Mouse (Mus musculus) frontal cortex, adult 2 months (tissue): ENCODE data around the gene Timd4. TPM values are rescaled to one million over a fixed set of nuclear protein-coding genes. Genes with fewer than 3 reads are reported as not detected.

ENCODE experiments used
- DNase-seq, 2 experiments: peaks; one replicate each; pipeline ENCODE4 v3.0.0; 2022; ENCODE audit warnings: low spot score in 1 of 2; ENCODE audit errors: extremely low spot score in 1 of 2
- polyA plus RNA-seq: library from polyadenylated mRNA; depleted of rRNA; stranded (reverse); fragments of >200 nt; gene quantifications from 2 replicates; pipeline ENCODE4 v1.2.3, GENCODE M21; 2012; rRNA removed

Timd4 gene
- 0.16 TPM in 1 of 2 replicates, not detected in the other for polyA plus RNA-seq

DNA sequence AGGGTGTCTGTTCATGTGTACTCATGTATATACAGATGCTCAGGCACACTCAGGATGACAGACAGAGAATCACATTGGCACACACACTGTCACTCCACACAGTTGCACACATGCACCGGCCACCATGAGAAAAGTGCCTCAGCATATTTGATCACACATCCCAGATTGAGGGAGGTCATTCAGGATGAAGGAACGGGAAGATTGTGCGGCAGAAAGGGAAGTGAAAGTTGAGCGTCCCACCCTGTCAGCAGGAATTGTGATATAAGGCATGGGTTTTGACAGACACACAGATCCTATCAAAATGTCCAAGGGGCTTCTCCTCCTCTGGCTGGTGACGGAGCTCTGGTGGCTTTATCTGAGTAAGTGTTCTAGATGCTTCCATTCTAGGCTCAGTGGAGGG, at the start of gene Timd4:
TSS of gene Timd4 (plus strand) at position 290 of the 400 bp plus-strand sequence.
- no peak for DNase-seq

DNA sequence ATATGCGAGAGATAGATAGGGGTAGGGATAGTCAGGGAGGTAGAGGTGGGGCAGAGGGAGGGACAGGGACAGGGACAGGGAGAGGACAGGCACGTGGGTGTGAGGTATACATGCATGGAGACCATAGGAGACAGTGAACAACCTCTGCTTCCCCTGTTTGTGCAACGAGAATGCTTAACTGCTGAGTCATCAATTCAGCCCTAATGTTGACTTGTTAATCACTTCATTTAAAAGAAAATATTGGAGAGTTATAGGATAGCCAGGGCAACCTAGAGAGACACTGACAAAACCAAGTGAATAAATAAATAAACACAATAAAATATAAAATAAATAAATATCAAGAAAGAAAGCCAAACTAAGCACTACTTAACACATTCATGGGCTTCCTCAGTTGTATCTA, 33.7 kb upstream of the Timd4 start:
- no peak for DNase-seq

DNA sequence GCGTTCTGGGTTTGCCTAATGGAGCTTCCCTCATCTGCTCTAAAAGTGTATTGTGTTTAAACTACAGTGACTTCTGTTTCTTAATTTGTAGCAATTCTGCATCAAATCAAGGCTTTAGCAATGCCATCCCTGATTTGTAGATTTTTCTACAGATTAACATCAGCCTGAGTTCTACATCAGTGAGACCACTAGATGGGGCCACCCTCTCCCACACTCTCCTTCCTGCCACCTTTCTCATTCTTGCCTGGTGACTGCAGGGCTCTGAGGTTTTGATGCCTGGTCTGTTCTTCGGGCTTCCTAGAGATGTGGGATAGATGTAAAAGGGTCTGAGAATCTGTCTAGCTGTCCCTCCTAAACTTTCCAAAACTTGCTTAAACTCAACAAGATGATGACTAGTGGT, 30.8 kb upstream of the Timd4 start:
- no peak for DNase-seq

GRCm38 (mm10) chr11:46804440-46804839, 6.2 kb upstream of the Timd4 start:
- DNase-seq: no peak

DNA sequence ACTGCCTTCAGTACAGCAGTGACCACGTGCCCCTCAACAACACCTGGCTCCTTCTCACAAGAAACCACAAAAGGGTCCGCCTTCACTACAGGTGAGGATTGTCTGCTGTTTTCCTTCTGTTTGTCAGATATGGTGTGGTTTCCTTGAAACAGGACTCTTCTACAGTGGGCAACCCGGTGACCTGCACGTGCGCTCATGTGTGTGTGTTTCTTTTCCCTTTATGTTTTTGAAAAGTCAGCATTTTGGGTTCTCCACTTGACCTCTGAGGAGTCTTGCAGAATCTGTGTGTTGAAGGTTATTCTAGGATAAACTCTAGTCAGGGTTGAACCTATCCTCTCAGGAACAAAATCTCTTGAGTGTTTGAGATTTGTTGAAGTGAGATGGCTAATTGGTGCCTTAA, 7.1 kb downstream of the Timd4 start:
- no peak for DNase-seq

DNA sequence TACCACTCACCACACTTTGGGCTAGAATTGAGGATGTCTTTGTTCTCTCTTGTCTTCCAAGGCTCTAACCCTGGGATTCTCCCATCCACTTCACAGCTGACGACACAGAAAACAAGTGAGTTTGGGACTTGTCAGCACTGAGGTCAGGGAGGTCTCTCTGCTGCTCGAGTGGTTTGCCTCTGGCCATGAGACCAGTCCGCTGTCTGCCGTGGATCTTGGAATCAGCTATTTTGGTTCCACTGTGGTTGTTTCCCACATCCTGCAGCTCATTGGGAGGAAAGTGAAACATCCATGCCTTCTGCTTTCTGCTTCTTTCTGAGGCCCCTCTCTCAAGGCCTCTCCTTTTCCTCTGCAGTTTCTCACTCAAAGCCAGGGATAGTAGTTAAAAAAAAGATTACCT, 9.3 kb downstream of the Timd4 start:
- no peak for DNase-seq

- DNase-seq: no peak
Observed at GRCm38 (mm10) chr11:46830348-46830747, 19.7 kb downstream of the Timd4 start.

DNA sequence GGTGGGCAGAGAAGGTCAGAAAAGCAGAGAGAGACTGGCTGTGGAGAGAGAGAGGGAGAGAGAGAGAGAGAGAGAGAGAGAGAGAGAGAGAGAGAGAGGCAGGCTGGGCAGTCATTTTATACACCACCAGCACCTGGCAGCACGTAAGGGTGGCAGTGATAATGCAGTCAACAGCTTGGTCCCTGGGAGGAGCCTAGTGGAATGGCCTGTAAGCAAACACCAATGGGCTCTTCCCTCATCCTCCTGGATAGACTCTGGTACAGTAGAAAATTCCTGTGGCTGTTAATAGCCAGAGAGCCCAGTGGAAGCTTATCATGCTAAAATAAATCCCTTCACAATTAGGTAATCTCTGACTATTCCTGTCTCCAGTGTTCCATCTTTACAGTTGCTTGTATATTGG, 24.5 kb downstream of the Timd4 start:
- no peak for DNase-seq

- no peak for DNase-seq
Observed at GRCm38 (mm10) chr11:46842015-46842726, 31.6 kb downstream of the Timd4 start.

DNA sequence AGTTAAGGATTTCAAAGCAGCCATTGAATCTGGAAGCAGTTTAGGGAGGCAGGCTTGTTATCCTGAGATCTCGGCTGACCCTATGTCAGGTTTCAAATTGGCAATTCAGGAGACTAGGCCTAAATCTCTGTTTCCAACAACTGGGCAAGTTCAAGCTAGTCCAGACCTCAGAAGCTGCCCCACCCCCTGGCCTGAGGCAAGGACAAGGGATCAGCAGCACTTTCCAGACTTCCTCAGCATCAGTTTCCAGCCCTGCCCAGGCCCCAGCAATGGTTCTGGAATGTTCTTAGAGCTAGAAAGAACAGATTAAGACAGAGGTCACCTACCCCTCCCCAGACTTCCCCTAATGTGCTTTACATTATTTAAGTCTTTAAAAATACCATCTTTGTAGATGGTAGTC, 36.1 kb downstream of the Timd4 start:
- no peak for DNase-seq

DNA sequence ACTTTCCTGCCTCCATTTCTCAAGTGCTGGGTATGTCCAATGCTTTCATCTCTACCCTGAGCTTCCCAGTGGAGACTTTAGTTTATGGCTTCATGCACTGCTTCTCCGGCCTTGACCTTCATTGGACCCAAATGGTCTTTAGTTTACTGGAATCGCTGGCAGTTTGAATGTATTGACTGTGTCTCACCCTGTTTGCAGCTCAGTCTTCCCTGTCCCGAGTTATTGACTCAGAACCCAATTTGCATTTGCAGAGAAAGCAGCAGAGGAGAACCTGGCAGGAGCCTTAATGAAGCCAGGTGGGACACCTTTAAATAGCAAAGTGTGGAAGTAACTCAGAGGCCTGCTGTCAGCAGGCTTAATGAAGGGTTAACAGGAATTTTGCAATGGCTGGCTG, 37.2 kb downstream of the Timd4 start:
- no peak for DNase-seq

DNA sequence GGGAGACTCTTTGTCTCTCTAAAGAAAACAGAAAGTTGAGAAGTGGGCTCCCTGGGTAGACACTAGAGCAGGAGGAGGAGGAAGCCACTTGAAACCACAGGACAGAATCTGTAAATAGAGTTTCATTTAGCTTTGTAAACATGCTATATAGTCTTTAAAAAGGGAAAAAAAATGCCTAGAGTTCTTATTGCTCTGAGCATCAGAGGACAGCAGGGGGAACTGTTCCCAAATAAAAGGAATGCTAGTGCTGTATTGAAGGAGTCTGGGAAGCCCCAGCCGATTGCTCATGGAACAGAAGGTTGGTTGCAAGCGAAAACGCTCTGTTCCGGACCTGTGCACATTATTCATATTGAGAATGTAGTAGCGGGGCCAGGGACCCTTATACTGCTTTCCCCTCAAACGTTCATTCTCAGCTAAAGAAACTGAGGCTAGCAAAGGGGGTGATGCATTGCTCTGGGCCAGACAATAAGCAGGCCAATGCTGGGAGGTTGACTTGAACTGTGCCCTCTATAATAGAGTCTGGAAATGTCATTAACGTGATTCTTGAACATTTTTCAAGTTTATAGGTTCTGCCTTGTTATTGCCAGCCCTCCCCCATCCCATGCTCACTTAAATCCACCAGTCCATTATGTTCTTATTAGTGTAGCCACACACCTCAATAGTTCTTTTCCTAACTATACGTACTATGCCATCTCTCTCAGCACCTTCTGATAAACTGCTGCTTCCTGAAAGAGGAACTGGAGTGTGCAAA, 37.8 kb downstream of the Timd4 start:
- DNase-seq: peak in 1 of 2 experiments; percentile 52

DNA sequence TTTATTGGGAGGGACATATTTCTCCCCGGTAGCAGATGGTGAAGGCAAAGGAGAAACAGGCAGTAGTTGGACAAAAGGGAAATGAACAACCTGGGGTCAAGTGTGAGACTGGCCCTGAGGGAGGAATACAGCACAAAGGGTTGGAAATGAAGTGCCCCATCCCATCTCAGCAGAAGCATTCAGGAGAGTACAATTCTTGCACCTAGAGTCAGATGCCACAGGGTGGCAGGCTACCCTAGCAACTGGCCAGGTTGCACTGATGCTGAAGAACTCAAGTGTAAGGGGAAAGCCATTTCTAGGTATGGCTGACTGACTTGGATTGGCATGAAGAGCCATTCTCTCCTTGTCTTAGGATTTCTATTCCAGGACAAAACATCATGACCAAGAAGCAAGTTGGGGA, 54.2 kb downstream of the Timd4 start:
- DNase-seq: peak in 1 of 2 experiments; percentile 50

DNA sequence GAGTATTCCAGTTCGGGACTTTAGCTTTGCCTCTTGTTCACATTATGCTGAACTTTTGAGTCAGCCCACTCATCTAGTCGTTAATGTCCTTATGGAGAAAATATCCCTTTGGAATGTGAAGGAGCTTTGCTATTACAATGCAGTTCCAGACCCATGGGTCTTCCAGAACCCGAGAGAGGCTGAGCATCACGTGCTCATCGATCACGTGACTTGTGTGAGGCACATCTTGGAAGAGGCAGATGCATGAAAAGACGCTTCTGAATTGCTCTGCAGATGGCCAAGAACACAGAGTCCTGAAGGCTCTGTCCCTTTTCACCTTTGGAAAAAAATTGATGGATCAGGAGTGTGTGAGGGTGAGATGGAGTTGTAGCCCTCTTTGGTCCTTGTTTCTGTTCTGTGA, 58.0 kb downstream of the Timd4 start:
- DNase-seq: no peak

DNA sequence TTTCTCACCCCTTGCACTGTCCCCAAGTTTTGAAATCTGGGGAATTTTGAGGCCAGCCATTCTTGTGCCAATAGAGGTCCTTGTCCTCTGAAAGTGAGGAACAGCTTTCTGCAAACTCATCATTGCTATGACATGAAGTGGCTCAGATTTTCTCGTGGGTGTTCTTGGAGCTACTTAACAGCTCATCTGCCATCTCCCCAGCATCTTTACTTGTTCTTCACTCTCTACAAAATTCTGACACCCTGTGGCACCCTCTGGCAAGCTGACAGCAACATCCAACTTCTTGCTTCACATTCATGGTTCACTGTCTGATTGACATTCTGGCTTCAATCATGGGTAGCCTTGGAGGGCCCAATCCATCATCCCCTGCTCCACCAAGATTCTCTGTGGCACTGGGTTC, 65.2 kb downstream of the Timd4 start:
- DNase-seq: peak; percentile 5 to 62

- no peak for DNase-seq
Observed at GRCm38 (mm10) chr11:46882456-46882855, 71.9 kb downstream of the Timd4 start.

DNA sequence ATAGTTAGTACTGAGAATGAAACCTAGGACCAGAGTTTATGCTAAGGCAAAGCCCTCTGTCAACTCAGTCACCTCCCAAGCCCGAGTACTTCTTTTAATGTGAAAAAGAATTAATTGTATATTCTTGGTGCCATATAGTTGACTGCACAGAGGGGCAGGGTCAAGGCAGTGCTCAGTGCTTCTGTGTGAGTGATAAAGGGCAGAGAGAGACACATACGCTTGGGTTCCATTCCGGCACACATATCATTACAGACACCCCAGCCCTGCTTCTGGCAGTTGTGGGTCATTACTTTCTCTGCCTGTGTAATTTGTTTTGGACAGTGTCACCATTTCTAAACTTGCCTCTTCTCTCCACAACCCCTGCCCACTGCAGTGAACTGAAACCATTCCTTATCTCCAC, 78.5 kb downstream of the Timd4 start:
- no peak for DNase-seq

Other genes with a start within 250 kb of the Timd4 start
- 0.04 TPM in 1 of 2 replicates, not detected in the other for gene BC053393, start 239.3 kb upstream of the Timd4 start, polyA plus RNA-seq
- not detected in 2 replicates for gene Dppa1, start 181.5 kb upstream of the Timd4 start, polyA plus RNA-seq
- gene Timd2, start 103.7 kb upstream of the Timd4 start, polyA plus RNA-seq: not detected in 2 replicates
- gene Havcr1, start 75.7 kb upstream of the Timd4 start, polyA plus RNA-seq: not detected in 2 replicates